Mouse (Mus musculus): Measurements from ENCODE around the gene Olfr1441. TPM values are rescaled to one million over a fixed set of nuclear protein-coding genes. Genes with fewer than 3 reads are reported as not detected.

Gene Olfr1441
- polyA plus RNA-seq, 1 experiment: not detected

DNA sequence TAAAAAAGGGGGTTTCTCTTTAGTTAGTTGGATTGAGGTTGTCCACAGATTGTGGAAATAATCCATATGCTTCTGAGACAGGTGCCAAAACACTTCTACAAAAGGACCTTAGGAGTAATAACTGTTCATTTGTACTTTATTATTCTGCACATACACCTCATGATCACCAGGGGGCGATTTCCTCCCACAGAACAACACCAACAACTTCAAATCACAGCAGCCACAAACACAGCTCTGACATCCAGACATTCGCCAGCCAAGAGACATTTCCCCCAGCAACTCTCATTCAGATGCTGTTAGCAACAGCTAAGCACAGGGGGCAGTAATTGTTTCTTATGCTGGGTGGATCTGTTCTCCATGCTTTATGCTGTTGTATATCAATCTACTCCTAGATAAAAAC lies 15.8 kb downstream of the Olfr1441 start:
- Histone ChIP-seq H3ac (ENCODE audit: control insufficient read depth, insufficient read length) (no peak overlapping the region), H3K36me3 (ENCODE audit: control insufficient read depth, insufficient read depth) (no peaks in the 10 kb centered on the region), H3K4me3 (no peak overlapping the region), H3K27me3 (ENCODE audit: control insufficient read depth, insufficient read depth, insufficient read length) (no peaks in the 10 kb centered on the region), H3K79me2 (ENCODE audit: control insufficient read depth, insufficient read depth) (no peaks in the 10 kb centered on the region), H3K4me2 (ENCODE audit: low read depth) (no peak overlapping the region)
- no peak for TF ChIP-seq POLR2A (IDR thresholded peaks at IDR 0.05; ENCODE audit: insufficient read length, low read depth)
- no peak for TF ChIP-seq TCF3 (IDR thresholded peaks at IDR 0.05; ENCODE audit: insufficient read length, low read depth)

DNA sequence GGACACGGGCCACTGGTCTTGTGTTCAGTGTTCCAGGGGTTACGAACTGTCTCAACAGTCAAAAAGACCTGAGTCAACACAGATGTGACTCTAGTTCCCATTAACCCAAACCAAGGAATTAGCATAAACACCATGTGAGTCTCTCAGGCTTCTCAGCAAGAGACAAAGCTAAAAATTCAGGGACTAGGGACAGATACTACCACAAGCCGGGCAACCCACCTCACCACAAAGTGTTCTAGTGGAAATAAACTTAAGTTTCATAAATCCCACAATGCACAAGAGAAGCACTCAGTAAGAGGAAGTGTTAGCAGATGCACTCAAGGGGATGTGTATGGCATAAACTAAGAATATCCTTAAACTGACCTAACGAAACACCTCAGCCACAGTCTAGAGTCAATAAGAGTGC lies 17.8 kb downstream of the Olfr1441 start:
- Histone ChIP-seq H3K27me3 (ENCODE audit: control insufficient read depth, insufficient read depth, insufficient read length) (no peaks in the 10 kb centered on the region), H3K79me2 (ENCODE audit: control insufficient read depth, insufficient read depth) (no peaks in the 10 kb centered on the region), H3K4me3 (no peak overlapping the region), H3K36me3 (ENCODE audit: control insufficient read depth, insufficient read depth) (no peaks in the 10 kb centered on the region), H3ac (ENCODE audit: control insufficient read depth, insufficient read length) (no peak overlapping the region), H3K4me2 (ENCODE audit: low read depth) (no peak overlapping the region)
- no peak for TF ChIP-seq USF1 (IDR thresholded peaks at IDR 0.05; ENCODE audit: low read depth)
- no peak for TF ChIP-seq POLR2A (IDR thresholded peaks at IDR 0.05; ENCODE audit: insufficient read length, low read depth)
- TF ChIP-seq TCF3 (IDR thresholded peaks at IDR 0.05; ENCODE audit: insufficient read length, low read depth): no peak
- no peak for TF ChIP-seq MYOG (IDR thresholded peaks at IDR 0.05; ENCODE audit: control insufficient read depth in 1 of 3, insufficient read depth in 1 of 3, insufficient read length in 2 of 3, low read depth in 2 of 3)
- no peak for TF ChIP-seq E2F4 (IDR thresholded peaks at IDR 0.05; ENCODE audit: insufficient read depth)
- no peak for TF ChIP-seq CEBPB (IDR thresholded peaks at IDR 0.05; ENCODE audit: insufficient read depth, poor library complexity, severe bottlenecking)
- TF ChIP-seq TCF12 (IDR thresholded peaks at IDR 0.05; ENCODE audit: insufficient read depth, poor library complexity, severe bottlenecking): no peak
- no peak for TF ChIP-seq MAX (IDR thresholded peaks at IDR 0.05; ENCODE audit: low read depth)
- TF ChIP-seq SRF (IDR thresholded peaks at IDR 0.05; ENCODE audit: control insufficient read depth, insufficient read length, low read depth): no peak
- no peak for TF ChIP-seq MYOD1 (IDR thresholded peaks at IDR 0.05; ENCODE audit: control insufficient read depth in 1 of 3, insufficient read length in 2 of 3, low read depth in 2 of 3)
- no peak for TF ChIP-seq POLR2AphosphoS2 (IDR thresholded peaks at IDR 0.05; ENCODE audit: insufficient read length, low read depth)
- no peak for TF ChIP-seq REST (IDR thresholded peaks at IDR 0.05; ENCODE audit: insufficient read depth, insufficient read length)

DNA sequence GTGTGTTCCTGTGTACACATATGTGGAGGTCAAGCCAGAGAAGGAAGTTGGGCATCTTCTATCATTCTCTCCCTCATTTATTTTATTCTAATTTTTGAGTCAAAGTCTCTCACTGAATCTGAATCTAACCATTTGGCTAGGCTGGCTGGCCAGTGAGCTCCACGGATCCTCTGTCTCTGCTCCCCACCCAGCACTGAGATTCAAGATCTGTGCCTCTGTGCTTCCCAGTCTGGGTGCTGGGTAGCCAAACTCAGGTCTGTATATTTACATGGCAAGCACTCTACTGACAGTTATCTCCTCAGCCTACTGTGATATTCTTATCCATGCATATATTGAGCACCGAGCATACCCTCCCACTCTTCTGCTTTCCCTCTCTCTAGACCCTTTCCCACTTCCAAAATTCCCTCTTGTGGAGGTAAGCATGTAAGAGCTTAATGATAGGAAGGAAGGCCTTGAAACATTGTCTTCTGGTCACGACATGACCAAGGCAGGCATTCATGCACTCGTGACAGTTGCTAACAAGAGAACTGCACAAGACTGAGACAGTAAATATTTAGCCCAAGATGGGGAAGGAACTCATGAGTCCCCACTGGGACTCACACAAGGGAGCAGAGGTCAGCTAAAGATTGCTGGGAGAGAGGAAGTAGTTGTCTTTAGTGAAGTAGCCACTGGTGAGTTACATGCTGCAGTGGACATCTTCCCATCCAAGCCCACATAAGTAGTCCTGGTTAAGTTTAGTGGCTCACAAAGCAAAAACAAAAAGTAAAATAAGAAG lies 18.7 kb downstream of the Olfr1441 start:
- Histone ChIP-seq H3K36me3 (ENCODE audit: control insufficient read depth, insufficient read depth) (no peaks in the 10 kb centered on the region), H3K79me2 (ENCODE audit: control insufficient read depth, insufficient read depth) (no peaks in the 10 kb centered on the region)
- no peak for TF ChIP-seq POLR2AphosphoS2 (IDR thresholded peaks at IDR 0.05; ENCODE audit: insufficient read length, low read depth)
- no peak for TF ChIP-seq MYOG (IDR thresholded peaks at IDR 0.05; ENCODE audit: control insufficient read depth in 1 of 3, insufficient read depth in 1 of 3, insufficient read length in 2 of 3, low read depth in 2 of 3)
- TF ChIP-seq MYOD1 (IDR thresholded peaks at IDR 0.05; ENCODE audit: control insufficient read depth in 1 of 3, insufficient read length in 2 of 3, low read depth in 2 of 3): no peak
- TF ChIP-seq E2F4 (IDR thresholded peaks at IDR 0.05; ENCODE audit: insufficient read depth): no peak
- no peak for TF ChIP-seq SRF (IDR thresholded peaks at IDR 0.05; ENCODE audit: control insufficient read depth, insufficient read length, low read depth)
- TF ChIP-seq CEBPB (IDR thresholded peaks at IDR 0.05; ENCODE audit: insufficient read depth, poor library complexity, severe bottlenecking): no peak
- TF ChIP-seq USF1 (IDR thresholded peaks at IDR 0.05; ENCODE audit: low read depth): no peak
- no peak for TF ChIP-seq TCF12 (IDR thresholded peaks at IDR 0.05; ENCODE audit: insufficient read depth, poor library complexity, severe bottlenecking)
- no peak for TF ChIP-seq REST (IDR thresholded peaks at IDR 0.05; ENCODE audit: insufficient read depth, insufficient read length)
- TF ChIP-seq MAX (IDR thresholded peaks at IDR 0.05; ENCODE audit: low read depth): no peak
- no peak for TF ChIP-seq TCF3 (IDR thresholded peaks at IDR 0.05; ENCODE audit: insufficient read length, low read depth)
- TF ChIP-seq POLR2A (IDR thresholded peaks at IDR 0.05; ENCODE audit: insufficient read length, low read depth): no peak

DNA sequence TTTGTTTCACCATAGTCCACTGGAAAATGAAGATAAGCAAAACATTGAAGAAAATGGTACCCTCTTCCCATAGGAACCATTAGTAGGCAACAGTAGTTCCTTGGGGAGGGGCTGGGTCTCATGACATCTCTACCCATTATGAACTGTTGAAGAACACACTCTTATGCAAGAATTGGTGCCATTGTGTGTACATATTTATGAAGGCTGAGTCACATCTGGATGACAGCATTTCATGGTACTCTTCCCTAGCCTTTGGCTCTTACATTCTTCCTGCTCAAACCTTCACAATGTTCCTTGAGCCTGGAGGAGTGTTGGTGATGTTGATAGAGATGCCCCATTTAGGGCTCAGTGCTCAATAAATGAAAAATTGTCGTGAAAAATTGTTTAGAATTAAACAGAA lies 22.3 kb downstream of the Olfr1441 start:
- Histone ChIP-seq H3K36me3 (ENCODE audit: control insufficient read depth, insufficient read depth) (no peaks in the 10 kb centered on the region), H3K79me2 (ENCODE audit: control insufficient read depth, insufficient read depth) (no peaks in the 10 kb centered on the region), H3K27me3 (ENCODE audit: control insufficient read depth, insufficient read depth, insufficient read length) (no peaks in the 10 kb centered on the region), H3K4me2 (ENCODE audit: low read depth) (no peak overlapping the region), H3K4me3 (no peak overlapping the region), H3ac (ENCODE audit: control insufficient read depth, insufficient read length) (no peak overlapping the region)
- no peak for TF ChIP-seq POLR2A (IDR thresholded peaks at IDR 0.05; ENCODE audit: insufficient read length, low read depth)
- TF ChIP-seq MYOD1 (IDR thresholded peaks at IDR 0.05; ENCODE audit: control insufficient read depth in 1 of 3, insufficient read length in 2 of 3, low read depth in 2 of 3): no peak
- no peak for TF ChIP-seq POLR2AphosphoS2 (IDR thresholded peaks at IDR 0.05; ENCODE audit: insufficient read length, low read depth)
- no peak for TF ChIP-seq CEBPB (IDR thresholded peaks at IDR 0.05; ENCODE audit: insufficient read depth, poor library complexity, severe bottlenecking)
- TF ChIP-seq MYOG (IDR thresholded peaks at IDR 0.05; ENCODE audit: control insufficient read depth in 1 of 3, insufficient read depth in 1 of 3, insufficient read length in 2 of 3, low read depth in 2 of 3): no peak
- TF ChIP-seq REST (IDR thresholded peaks at IDR 0.05; ENCODE audit: insufficient read depth, insufficient read length): no peak
- no peak for TF ChIP-seq E2F4 (IDR thresholded peaks at IDR 0.05; ENCODE audit: insufficient read depth)
- TF ChIP-seq TCF3 (IDR thresholded peaks at IDR 0.05; ENCODE audit: insufficient read length, low read depth): no peak
- no peak for TF ChIP-seq SRF (IDR thresholded peaks at IDR 0.05; ENCODE audit: control insufficient read depth, insufficient read length, low read depth)
- TF ChIP-seq MAX (IDR thresholded peaks at IDR 0.05; ENCODE audit: low read depth): no peak
- TF ChIP-seq TCF12 (IDR thresholded peaks at IDR 0.05; ENCODE audit: insufficient read depth, poor library complexity, severe bottlenecking): no peak
- TF ChIP-seq USF1 (IDR thresholded peaks at IDR 0.05; ENCODE audit: low read depth): no peak

More for the DNA sequence above, 18.7 kb downstream of the Olfr1441 start:
- Histone ChIP-seq H3K27me3 (ENCODE audit: control insufficient read depth, insufficient read depth, insufficient read length) (no peaks in the 10 kb centered on the region), H3K4me2 (ENCODE audit: low read depth) (no peak overlapping the region), H3ac (ENCODE audit: control insufficient read depth, insufficient read length) (no peak overlapping the region), H3K4me3 (no peak overlapping the region)

Data from myocyte (in vitro differentiated cells).